Mouse (Mus musculus): ENCODE data around the gene BC052040. TPM values are rescaled to one million over a fixed set of nuclear protein-coding genes. Genes with fewer than 3 reads are reported as not detected.

BC052040 gene
- total and polyA plus RNA-seq, 3 experiments, result 2.1 to 2.8 (median 2.3) TPM

DNA sequence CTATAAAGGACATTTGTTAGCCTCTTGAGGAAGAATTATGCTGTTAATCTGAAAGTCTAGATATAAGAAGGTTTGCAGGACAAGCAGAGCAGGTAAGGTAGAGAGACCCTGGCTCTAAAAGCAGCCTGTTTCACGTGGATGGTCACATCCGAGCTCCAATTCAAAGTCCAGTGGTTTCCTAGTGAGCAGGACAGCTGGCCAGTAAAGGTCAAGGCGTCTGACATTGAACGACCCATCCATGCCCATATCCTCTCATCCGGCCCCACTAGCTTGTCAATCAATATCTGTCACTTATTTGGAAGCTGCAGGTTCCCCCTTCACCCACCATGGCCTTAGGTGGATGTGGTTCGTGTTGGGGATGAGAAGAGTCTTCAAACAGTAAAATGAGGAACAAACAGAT lies 142.7 kb downstream of the BC052040 start:
- Histone ChIP-seq H3K9ac (ENCODE audit: low read depth, low read length) (no peak overlapping the region), H3K79me2 (replicated peaks; ENCODE audit: control insufficient read depth, insufficient read depth, low read length) (no peaks in the 10 kb centered on the region), H3K4me1 (ENCODE audit: control insufficient read depth, insufficient read depth, low read length) (no peaks in the 10 kb centered on the region), H3K27me3 (ENCODE audit: control insufficient read depth, insufficient read depth, low read length) (no peaks in the 10 kb centered on the region), H3K4me3 (no peak overlapping the region), H3K36me3 (ENCODE audit: control insufficient read depth, insufficient read depth, low read length) (no peaks in the 10 kb centered on the region), H3K27ac (no peak overlapping the region)
- intact Hi-C loops (cut with DNase I), result no loop called here
- DNase-seq, result no peak
- TF ChIP-seq EP300 (IDR thresholded peaks at IDR 0.05; ENCODE audit: insufficient read depth, low read depth, low read length) (no peak), CTCF (IDR thresholded peaks at IDR 0.05) (no peak), POLR2A (IDR thresholded peaks at IDR 0.05; ENCODE audit: insufficient read depth, low read depth, low read length) (no peak)
- WGBS, result 86% methylated on average over 6 of the region's 6 CpGs

DNA sequence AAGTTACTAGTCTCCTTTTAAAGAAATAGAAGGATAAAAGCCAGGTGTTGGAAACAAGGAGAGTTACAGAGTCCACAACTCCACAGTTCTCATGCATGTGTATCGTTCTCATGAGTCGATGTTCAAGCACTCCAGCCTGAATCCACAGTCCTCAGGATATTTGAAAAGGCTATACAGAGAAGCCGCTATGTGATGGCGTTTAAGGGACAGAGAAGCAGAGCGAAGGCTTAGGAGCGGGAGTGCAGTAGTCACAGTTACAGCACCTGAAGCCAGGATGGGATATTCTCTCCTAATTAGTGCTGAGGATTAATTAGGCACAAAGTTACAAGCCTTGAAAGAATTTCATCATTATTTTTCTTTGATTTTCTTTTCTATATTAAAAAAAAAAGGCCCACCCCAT lies 143.2 kb downstream of the BC052040 start:
- TF ChIP-seq POLR2A (IDR thresholded peaks at IDR 0.05; ENCODE audit: insufficient read depth, low read depth, low read length) (no peak), EP300 (IDR thresholded peaks at IDR 0.05; ENCODE audit: insufficient read depth, low read depth, low read length) (no peak), CTCF (IDR thresholded peaks at IDR 0.05) (no peak)
- H3K27me3 ChIP-seq (ENCODE audit: control insufficient read depth, insufficient read depth, low read length), result no peaks in the 10 kb centered on the region
- no peak overlapping the region for H3K4me3 ChIP-seq
- DNase-seq, result no peak
- H3K4me1 ChIP-seq (ENCODE audit: control insufficient read depth, insufficient read depth, low read length), result no peaks in the 10 kb centered on the region
- intact Hi-C loops (cut with DNase I), result no loop called here
- H3K36me3 ChIP-seq (ENCODE audit: control insufficient read depth, insufficient read depth, low read length), result no peaks in the 10 kb centered on the region
- H3K9ac ChIP-seq (ENCODE audit: low read depth, low read length), result no peak overlapping the region
- H3K79me2 ChIP-seq (replicated peaks; ENCODE audit: control insufficient read depth, insufficient read depth, low read length), result no peaks in the 10 kb centered on the region
- H3K27ac ChIP-seq, result no peak overlapping the region
- WGBS, result 94% methylated on average over 6 of the region's 6 CpGs

DNA sequence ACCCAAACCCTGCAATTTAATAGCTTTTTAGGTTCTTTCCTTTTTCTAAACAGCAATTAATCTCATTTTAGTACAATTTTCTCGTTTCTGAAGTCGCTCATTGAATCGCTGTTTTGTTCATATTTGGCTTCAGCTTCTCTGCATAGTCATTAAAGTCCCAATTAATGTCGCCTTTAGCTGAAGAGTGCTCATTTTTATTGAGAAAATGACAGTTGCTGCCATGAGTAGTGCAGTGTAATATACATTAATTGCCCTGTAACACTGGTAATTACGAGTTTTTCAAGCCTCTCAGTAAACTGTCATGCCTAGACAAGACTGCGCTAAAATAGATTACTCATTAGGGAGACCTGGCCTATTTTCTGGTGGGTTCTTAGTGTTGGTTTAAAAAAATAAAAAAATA lies 144.0 kb downstream of the BC052040 start:
- WGBS, result 91% methylated on average over 6 of the region's 6 CpGs
- intact Hi-C loops (cut with DNase I), result no loop called here
- Histone ChIP-seq H3K27ac (no peak overlapping the region), H3K4me3 (no peak overlapping the region), H3K4me1 (ENCODE audit: control insufficient read depth, insufficient read depth, low read length) (no peaks in the 10 kb centered on the region), H3K36me3 (ENCODE audit: control insufficient read depth, insufficient read depth, low read length) (no peaks in the 10 kb centered on the region), H3K27me3 (ENCODE audit: control insufficient read depth, insufficient read depth, low read length) (no peaks in the 10 kb centered on the region), H3K79me2 (replicated peaks; ENCODE audit: control insufficient read depth, insufficient read depth, low read length) (no peaks in the 10 kb centered on the region), H3K9ac (ENCODE audit: low read depth, low read length) (no peak overlapping the region)
- DNase-seq, result no peak
- TF ChIP-seq EP300 (IDR thresholded peaks at IDR 0.05; ENCODE audit: insufficient read depth, low read depth, low read length), result no peak
- TF ChIP-seq CTCF (IDR thresholded peaks at IDR 0.05), result no peak
- TF ChIP-seq POLR2A (IDR thresholded peaks at IDR 0.05; ENCODE audit: insufficient read depth, low read depth, low read length), result no peak

DNA sequence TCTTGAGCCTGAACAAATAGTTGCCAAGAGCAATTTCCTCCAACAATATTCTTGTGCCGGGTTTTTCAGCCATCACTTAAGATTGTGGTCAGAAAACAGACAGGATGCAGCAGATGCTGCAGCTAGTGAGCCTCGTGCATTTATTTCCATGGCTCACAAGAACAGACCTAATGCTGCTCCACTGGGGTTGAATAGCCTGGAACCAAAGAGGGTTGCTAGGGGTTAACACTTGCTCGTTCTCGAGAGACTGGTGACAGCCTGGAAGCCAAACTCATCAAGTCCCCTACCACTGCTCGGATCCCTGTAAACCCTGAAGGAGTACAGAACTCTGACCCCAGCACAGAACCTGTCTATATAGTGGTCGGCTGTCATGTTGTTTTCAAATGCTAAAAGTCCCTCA lies 144.4 kb downstream of the BC052040 start:
- WGBS, result 62% methylated on average over 6 of the region's 6 CpGs
- intact Hi-C loops (cut with DNase I), result no loop called here

DNA sequence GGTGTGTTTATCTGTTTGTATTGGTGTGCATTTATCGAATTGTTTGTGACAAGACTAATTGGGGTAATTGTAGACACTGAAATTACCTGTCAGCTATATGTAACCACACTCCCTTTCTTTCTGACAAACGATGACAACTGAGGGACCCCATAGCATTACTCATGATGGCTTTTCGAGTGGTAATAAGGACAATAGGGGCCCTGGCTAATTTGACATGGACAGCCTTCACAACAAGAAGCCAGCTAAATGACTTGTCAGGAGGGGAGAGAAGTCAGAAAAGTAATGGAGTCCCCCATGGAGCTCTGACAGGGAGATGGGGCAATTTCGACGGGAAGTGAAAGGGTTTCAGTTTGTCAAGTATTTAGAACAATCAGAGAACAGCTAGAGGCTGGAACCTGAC lies 145.3 kb downstream of the BC052040 start:
- no peaks in the 10 kb centered on the region for H3K4me1 ChIP-seq (ENCODE audit: control insufficient read depth, insufficient read depth, low read length)
- no peaks in the 10 kb centered on the region for H3K36me3 ChIP-seq (ENCODE audit: control insufficient read depth, insufficient read depth, low read length)

More for the DNA sequence above, 144.4 kb downstream of the BC052040 start:
- Histone ChIP-seq H3K36me3 (ENCODE audit: control insufficient read depth, insufficient read depth, low read length) (no peaks in the 10 kb centered on the region), H3K4me3 (no peak overlapping the region), H3K27me3 (ENCODE audit: control insufficient read depth, insufficient read depth, low read length) (no peaks in the 10 kb centered on the region), H3K79me2 (replicated peaks; ENCODE audit: control insufficient read depth, insufficient read depth, low read length) (no peaks in the 10 kb centered on the region), H3K9ac (ENCODE audit: low read depth, low read length) (no peak overlapping the region), H3K27ac (no peak overlapping the region), H3K4me1 (ENCODE audit: control insufficient read depth, insufficient read depth, low read length) (no peaks in the 10 kb centered on the region)
- TF ChIP-seq POLR2A (IDR thresholded peaks at IDR 0.05; ENCODE audit: insufficient read depth, low read depth, low read length) (no peak), CTCF (IDR thresholded peaks at IDR 0.05) (no peak), EP300 (IDR thresholded peaks at IDR 0.05; ENCODE audit: insufficient read depth, low read depth, low read length) (no peak)
- DNase-seq, result no peak

DNA sequence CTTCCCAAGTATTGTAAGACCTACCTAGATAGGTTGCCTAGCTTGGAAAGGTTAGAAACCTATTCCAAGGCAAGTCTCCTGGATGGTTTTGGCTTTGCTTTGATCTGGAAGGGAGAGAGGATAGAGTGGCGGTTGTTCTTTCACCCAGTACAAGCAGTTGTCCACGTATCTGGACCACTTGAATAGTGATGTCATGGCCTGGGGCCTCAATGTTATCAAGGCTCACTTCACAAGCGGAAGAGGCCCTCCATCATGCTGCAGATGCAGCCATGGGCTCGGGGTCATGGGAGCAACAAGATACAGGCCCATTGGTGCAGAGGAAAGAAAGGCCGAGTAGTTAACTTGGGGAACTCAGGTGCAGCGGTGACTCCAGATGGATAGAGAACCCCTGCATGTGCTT lies 147.1 kb downstream of the BC052040 start:
- H3K27ac ChIP-seq, result no peak overlapping the region
- no peak overlapping the region for H3K9ac ChIP-seq (ENCODE audit: low read depth, low read length)
- no peak overlapping the region for H3K4me3 ChIP-seq
- H3K79me2 ChIP-seq (replicated peaks; ENCODE audit: control insufficient read depth, insufficient read depth, low read length), result no peaks in the 10 kb centered on the region
- no peaks in the 10 kb centered on the region for H3K4me1 ChIP-seq (ENCODE audit: control insufficient read depth, insufficient read depth, low read length)
- no peaks in the 10 kb centered on the region for H3K36me3 ChIP-seq (ENCODE audit: control insufficient read depth, insufficient read depth, low read length)
- H3K27me3 ChIP-seq (ENCODE audit: control insufficient read depth, insufficient read depth, low read length), result no peaks in the 10 kb centered on the region
- no peak for DNase-seq
- TF ChIP-seq POLR2A (IDR thresholded peaks at IDR 0.05; ENCODE audit: insufficient read depth, low read depth, low read length), result no peak
- no peak for TF ChIP-seq EP300 (IDR thresholded peaks at IDR 0.05; ENCODE audit: insufficient read depth, low read depth, low read length)
- TF ChIP-seq CTCF (IDR thresholded peaks at IDR 0.05), result no peak
- 76% methylated on average over 6 of the region's 6 CpGs for WGBS
- intact Hi-C loops (cut with DNase I), result no loop called here

More for the DNA sequence above, 145.3 kb downstream of the BC052040 start:
- H3K4me3 ChIP-seq, result no peak overlapping the region
- intact Hi-C loops (cut with DNase I), result no loop called here
- 91% methylated on average over 5 of the region's 5 CpGs for WGBS
- TF ChIP-seq CTCF (IDR thresholded peaks at IDR 0.05) (no peak), EP300 (IDR thresholded peaks at IDR 0.05; ENCODE audit: insufficient read depth, low read depth, low read length) (no peak), POLR2A (IDR thresholded peaks at IDR 0.05; ENCODE audit: insufficient read depth, low read depth, low read length) (no peak)
- no peaks in the 10 kb centered on the region for H3K27me3 ChIP-seq (ENCODE audit: control insufficient read depth, insufficient read depth, low read length)
- H3K27ac ChIP-seq, result no peak overlapping the region
- no peak overlapping the region for H3K9ac ChIP-seq (ENCODE audit: low read depth, low read length)
- H3K79me2 ChIP-seq (replicated peaks; ENCODE audit: control insufficient read depth, insufficient read depth, low read length), result no peaks in the 10 kb centered on the region
- no peak for DNase-seq

All from heart, adult 2 months (tissue).